Mouse (Mus musculus) embryo, embryonic 11 days (tissue): ENCODE results near the gene Atp6v0a4.
A peak's percentile ranks its signal among the peaks of the same experiment; 100 is the strongest.

ENCODE experiments used
- DNase-seq: peaks from one replicate; pipeline ENCODE4 v3.0.0-alpha.2; 2015

Atp6v0a4 gene

DNA sequence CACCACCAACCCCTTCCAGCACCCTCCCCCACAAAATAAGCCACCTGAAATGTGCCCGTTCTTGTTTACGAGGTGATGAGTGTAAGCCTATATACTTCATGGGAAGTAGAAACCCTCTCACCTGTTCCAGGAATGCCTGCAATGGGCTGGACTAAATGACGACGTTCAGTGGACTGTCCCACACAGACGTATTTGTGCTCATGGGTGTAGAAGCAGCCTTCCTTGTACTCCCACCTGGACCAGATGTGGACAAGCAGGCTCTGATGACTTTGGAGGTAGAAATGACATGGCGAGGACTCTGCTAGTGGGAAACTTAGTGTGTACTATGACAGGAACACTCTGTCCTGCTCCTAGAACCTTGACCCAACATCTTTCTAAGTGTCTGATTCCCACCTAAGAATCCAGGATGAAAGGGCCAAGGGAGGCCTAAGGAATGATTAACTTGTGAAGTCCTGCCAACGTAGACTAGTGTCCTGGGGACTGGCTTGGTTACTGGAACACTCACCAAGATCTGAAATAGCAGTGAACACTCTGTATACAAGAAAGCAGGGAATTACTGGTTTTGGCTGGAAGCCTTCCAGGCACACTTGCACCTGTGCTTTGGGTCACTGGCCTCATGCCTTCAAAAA lies at the start of gene Atp6v0a4:
Gene Atp6v0a4, minus strand, starts transcription at position 380 of the 629 bp plus-strand sequence.
- DNase-seq = no peak

- DNase-seq = peak; percentile 54
Measured at GRCm38 (mm10) chr6:38165385-38165784, 41.0 kb upstream of the Atp6v0a4 start.

DNA sequence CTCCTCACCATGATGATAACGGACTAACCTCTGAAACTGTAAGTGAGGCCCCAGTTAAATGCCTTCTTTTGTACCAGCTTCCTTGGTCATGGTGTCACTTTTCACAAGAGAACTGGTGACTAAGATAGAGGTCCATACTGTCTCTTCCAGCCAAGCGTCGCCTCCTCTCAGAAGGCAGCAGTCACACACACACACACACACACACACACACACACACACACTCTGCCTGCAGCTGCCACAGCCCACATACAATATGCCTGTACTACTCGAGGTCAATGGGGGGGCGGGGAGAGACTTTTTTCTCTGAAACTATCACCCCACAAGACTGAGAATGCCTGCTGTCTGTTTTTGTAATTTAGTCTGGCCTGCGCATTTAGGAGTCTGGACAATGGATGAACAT lies 40.3 kb upstream of the Atp6v0a4 start:
- DNase-seq = no peak

DNA sequence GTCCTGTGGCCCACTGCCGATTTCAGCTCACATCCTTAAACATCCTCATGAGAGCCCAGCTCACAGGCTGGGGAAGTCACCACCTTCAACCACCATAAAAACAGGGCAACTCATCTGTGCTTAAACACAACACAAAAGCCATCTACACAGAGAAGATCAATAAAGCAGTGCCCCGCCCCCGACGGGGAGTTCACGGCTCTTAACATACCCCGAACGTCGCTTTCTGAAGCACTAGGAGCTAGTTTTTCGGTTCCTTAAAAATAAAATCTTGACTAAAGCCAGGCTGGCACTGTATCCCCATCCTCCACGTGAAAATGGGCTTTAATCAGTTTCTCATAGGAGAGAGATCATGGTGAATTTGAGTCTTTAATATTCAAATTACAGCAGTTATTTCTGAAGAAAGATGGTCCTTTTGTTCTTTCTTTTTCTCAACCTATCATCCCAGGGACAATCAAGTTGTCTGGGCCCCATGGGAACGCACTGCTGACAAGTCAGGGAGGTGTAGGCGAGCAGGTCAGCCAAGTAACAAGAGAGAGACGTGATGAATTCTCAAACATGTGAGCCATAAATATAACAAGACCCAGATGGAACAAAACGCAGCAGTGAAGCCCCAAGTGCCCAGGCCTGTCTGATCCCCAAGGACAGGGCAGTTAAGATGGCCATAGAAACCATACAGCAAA lies 38.6 kb upstream of the Atp6v0a4 start:
- DNase-seq = no peak

GRCm38 (mm10) chr6:38160556-38160955 lies 36.2 kb upstream of the Atp6v0a4 start:
- DNase-seq = no peak

DNA sequence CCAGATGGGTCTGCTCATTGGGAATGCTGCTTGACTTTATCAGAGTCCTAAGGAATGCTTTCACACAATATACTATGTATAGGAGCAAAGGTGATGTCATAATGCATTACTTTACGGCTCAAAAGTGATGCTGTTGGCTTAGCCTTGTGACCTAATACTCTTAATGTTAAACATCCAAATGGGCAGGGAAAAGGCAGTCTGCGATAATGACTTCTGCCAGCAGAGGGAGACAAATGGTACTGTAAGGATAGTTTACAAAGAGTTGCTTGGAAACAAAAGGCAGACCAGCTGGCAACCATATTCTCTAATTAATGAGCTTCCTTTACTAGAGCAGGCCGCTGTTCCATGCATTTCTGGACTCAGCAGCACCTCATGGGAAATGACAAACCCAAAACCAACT lies 35.7 kb upstream of the Atp6v0a4 start:
- DNase-seq = peak; percentile 89

GRCm38 (mm10) chr6:38159576-38159975 lies 35.2 kb upstream of the Atp6v0a4 start:
- DNase-seq = no peak

- no peak for DNase-seq
Measured at GRCm38 (mm10) chr6:38157925-38158324, 33.5 kb upstream of the Atp6v0a4 start.

GRCm38 (mm10) chr6:38156204-38156603 lies 31.8 kb upstream of the Atp6v0a4 start:
- DNase-seq = no peak

- DNase-seq = no peak
Measured at GRCm38 (mm10) chr6:38152305-38152704, 27.9 kb upstream of the Atp6v0a4 start.

DNA sequence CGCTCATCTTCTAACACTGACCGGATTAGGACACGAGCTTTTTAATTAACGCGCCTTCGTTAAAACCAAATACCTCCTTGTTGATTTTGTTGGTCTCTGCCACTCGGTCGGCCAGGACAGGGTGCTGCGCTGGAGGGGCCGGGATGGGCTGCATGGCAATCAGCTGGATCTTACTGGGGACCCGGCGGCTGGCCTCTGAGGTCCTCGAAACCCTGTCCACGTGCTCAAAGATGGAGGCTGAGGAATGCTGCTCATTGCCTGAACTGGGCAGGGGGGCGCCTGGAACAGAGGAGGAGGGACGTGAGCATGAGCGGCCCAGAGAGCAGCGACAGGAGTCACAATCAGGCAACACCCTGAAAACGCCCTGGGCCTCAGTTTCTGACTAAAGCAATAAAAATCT lies 25.1 kb upstream of the Atp6v0a4 start:
- no peak for DNase-seq

DNA sequence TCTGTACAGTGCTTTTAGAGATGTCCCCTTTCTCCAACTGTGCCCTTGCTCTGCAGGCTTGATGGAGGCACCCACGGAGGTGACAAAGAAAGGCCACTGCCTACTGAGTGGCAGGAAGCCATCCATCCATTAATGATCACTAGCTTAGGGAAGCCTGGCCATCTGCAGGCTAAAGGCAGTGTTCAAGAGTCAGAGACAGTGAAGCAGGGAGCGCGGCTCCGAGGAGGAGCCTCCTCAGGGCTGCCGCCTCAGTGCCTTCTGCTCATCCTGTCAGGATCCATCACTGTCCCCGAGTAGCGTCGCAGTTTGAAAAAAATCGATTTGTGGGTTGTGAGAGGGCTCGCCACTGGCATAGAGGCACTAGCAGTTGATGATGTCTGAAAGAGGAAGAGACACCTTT lies 24.2 kb upstream of the Atp6v0a4 start:
- DNase-seq = no peak

DNA sequence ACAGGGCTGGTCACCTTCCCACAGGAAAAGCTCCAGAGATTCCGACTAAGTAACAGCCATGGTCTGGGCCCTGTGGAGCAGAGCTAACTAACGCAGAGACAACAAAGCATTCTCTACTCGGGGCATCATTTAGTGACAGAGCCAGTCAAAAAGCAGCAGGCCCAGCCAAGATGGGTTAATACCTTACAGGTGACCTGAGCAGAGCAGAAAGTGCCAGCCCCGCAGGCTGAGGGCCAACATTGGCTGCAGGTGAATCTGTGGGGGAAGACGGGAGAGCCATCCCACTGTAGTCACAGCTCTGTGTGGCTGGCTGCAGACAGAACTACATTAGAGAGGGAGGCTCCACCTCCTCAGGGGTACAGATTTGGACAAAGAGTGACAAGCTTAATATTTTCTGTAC lies 22.9 kb upstream of the Atp6v0a4 start:
- DNase-seq = no peak

- DNase-seq = no peak
Measured at GRCm38 (mm10) chr6:38145463-38146065, 21.2 kb upstream of the Atp6v0a4 start.

- DNase-seq = no peak
Measured at GRCm38 (mm10) chr6:38144161-38144998, 20.0 kb upstream of the Atp6v0a4 start.

DNA sequence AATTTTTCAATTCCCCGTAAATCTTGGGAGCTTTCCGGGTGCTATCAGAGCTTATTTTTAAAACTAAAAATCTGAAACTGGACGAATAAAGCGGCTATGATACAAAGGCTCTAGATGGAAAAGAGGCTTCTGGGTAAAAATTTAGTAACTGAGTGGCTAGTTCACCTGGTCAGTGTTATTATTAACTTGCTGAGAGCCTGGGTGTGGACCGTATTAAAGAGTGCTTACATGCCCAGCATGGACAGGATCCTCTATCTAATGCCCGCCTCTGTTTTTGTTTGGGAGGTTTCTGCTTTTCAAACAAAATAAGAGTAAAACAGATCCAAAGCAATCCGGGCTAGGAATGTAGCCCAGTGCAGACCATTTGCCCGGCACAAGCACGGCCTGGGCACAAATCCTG lies 16.0 kb upstream of the Atp6v0a4 start:
- DNase-seq = no peak

DNA sequence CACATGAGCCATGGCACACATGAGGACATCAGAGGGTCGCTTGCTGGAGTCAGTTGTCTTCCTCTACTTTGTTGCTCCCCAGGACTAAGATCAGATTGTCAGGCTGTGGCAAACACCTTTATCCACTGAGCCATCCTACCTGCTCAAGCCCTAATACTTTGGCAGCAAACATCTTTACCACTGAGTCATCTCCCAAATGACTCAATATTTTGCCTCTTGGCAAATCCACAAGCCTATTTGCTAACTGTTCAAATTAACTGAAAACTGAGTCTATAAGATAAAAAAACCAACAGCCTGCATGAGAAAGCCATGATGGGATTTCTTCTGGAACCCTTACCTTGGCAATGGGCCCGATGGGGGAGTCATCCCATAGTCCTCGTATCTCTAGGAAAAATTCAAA lies 14.7 kb upstream of the Atp6v0a4 start:
- no peak for DNase-seq

GRCm38 (mm10) chr6:38134806-38135559 lies 10.6 kb upstream of the Atp6v0a4 start:
- no peak for DNase-seq

DNA sequence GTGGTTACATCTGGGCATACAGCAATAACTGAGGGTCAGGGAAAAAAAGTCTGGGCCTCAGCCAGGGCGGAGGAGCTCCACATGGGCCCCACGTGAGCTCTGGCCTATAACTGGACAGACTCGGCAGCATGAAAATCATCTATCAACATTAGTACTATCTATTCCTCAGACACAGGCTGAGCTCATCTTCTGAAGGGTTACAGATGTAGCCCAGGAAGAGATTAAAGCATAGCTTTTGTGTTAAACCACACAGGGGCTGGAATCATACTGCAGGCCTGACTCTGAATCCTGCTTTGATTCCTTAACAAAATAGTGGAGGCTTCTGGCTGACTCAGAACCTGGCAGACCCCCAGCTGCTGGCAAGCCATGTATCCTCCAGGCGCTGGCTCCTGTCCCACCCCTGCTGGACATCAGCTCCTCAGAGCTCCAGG lies 7.4 kb upstream of the Atp6v0a4 start:
- DNase-seq = no peak

DNA sequence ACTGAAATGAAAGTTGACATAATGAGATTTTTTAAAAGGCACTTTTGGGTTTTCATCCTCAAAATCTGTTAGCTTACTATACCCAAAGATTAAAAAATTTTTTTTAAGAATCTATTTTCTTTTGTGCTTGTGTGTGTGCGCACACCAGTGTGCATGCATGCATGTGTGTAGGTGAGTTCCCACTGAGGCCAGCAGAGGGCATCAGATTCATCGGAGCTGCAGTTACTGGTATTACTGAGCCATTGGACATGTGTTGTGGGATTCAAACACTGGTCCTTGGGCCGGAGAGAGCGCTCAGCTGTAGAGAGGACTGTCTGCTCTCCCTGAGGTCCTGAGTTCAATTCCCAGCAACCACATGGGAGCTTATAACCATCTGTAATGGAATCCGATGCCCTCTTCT lies 5.5 kb upstream of the Atp6v0a4 start:
- no peak for DNase-seq

DNA sequence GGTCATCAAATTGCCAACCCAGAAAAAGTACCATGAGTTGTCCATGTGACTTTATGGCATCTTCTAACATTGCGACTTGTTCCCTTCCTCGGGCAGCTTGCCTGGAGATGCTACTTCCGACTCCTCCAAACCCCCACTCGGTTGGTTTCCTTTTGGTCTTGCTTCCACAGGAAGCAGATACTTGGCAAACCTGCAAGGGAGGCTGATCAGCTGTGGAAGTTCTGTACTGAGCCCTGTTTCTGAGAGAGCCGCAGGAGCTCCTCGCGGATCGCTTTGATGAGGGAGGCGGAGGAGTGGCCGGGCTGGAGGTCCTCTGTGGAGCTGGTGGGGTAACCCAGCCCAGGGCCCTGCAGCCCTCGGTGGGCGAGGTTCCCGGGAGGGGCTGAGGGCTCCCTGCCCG lies 3.7 kb upstream of the Atp6v0a4 start:
- no peak for DNase-seq

DNA sequence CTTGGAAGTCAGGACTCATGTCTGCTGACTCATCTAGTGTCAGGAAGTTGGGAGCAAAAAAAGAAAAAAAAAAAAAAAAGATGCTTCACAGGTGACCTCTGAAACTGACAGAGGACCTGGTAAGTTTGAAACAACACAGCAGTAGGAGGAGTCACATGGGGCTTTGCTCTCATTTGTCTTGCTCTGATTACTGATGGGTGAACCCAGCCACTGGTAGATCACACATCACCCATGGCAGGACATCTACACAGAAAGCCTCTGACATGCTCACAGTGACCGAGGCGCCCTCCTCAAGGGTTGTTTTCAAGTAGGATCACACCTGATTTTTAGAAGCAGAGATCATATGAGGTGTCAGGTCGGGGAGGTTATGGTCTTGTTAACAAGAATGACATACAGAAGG lies 1.1 kb upstream of the Atp6v0a4 start:
- DNase-seq = no peak

GRCm38 (mm10) chr6:38124882-38125281 lies 496 bp upstream of the Atp6v0a4 start:
- DNase-seq = no peak
